Mouse (Mus musculus): ENCODE data around the gene Slitrk5. TPM values are rescaled to one million over a fixed set of nuclear protein-coding genes. Genes with fewer than 3 reads are reported as not detected.
A peak's percentile ranks its signal among the peaks of the same experiment; 100 is the strongest.

Gene Slitrk5
- 14.3 and 19.0 TPM in 2 replicates for polyA plus RNA-seq (2014; fragmentation: Nextera tagmentation; extraction: Ambion mirVana)

GRCm38 (mm10) chr14:111674664-111675147 lies at the start of gene Slitrk5:
TSS of gene Slitrk5 (plus strand) at chr14:111675097.
- WGBS, result under 1% methylated on average over 22 of the region's 22 CpGs
- peak within 1 kb of the TSS; percentile 97 for H3K27ac ChIP-seq (ENCODE audit: low read depth, low read length)
- DNase-seq (ENCODE audit: low spot score) (peak; percentile 94), ATAC-seq (peak; percentile 68)
- no peaks in the 10 kb centered on the region for H3K36me3 ChIP-seq (ENCODE audit: control insufficient read depth, insufficient read depth, low read length)
- peak within 1 kb of the TSS; percentile 73 for H3K4me3 ChIP-seq (ENCODE audit: low read depth, low read length)
- peak within 1 kb of the TSS; percentile 92 for H3K9ac ChIP-seq (ENCODE audit: low read length)
- 0 out of 2 replicates have a peak, but pooled peaks cover 3% of the 10 kb centered on the region for H3K27me3 ChIP-seq (replicated peaks; ENCODE audit: control insufficient read depth, insufficient read depth, low read length)
- H3K4me2 ChIP-seq (ENCODE audit: low read length), result peak within 1 kb of the TSS; percentile 62
- H3K9me3 ChIP-seq (replicated peaks; ENCODE audit: control insufficient read depth, low read length), result no peaks in the 10 kb centered on the region
- peaks cover 6% of the 10 kb centered on the region for H3K4me1 ChIP-seq (ENCODE audit: control insufficient read depth, insufficient read depth, low read length)

DNA sequence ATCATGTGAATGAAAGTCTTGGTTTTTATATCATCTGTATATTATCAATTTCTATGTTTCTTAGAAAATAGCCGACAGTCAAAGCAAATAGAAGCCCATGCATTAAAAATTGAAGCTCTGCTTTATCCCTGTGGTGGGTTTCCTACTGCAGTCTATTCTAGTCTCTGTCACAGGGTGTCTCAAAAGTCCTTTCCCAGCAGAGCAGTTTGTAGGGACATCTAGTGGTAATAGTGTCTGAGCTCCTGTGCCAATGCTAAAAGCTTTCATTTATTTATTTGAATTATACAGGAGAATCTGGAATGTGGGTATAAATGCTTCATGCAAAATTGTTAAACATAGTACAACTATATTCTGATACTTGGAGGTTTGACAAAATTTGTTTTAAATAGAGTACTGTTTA lies 2.0 kb upstream of the Slitrk5 start:
- peak; percentile 82 for DNase-seq (ENCODE audit: low spot score)
- H3K9me3 ChIP-seq (replicated peaks; ENCODE audit: control insufficient read depth, low read length), result no peaks in the 10 kb centered on the region
- H3K4me3 ChIP-seq (ENCODE audit: low read depth, low read length), result no peak overlapping the region
- no peaks in the 10 kb centered on the region for H3K36me3 ChIP-seq (ENCODE audit: control insufficient read depth, insufficient read depth, low read length)
- ATAC-seq, result no peak
- 48% methylated on average over 1 of the region's 1 CpGs for WGBS
- no peak overlapping the region for H3K27ac ChIP-seq (ENCODE audit: low read depth, low read length)
- no peak overlapping the region for H3K4me2 ChIP-seq (ENCODE audit: low read length)
- H3K27me3 ChIP-seq (replicated peaks; ENCODE audit: control insufficient read depth, insufficient read depth, low read length), result no peaks in the 10 kb centered on the region
- peaks cover 6% of the 10 kb centered on the region for H3K4me1 ChIP-seq (ENCODE audit: control insufficient read depth, insufficient read depth, low read length)
- H3K9ac ChIP-seq (ENCODE audit: low read length), result no peak overlapping the region

DNA sequence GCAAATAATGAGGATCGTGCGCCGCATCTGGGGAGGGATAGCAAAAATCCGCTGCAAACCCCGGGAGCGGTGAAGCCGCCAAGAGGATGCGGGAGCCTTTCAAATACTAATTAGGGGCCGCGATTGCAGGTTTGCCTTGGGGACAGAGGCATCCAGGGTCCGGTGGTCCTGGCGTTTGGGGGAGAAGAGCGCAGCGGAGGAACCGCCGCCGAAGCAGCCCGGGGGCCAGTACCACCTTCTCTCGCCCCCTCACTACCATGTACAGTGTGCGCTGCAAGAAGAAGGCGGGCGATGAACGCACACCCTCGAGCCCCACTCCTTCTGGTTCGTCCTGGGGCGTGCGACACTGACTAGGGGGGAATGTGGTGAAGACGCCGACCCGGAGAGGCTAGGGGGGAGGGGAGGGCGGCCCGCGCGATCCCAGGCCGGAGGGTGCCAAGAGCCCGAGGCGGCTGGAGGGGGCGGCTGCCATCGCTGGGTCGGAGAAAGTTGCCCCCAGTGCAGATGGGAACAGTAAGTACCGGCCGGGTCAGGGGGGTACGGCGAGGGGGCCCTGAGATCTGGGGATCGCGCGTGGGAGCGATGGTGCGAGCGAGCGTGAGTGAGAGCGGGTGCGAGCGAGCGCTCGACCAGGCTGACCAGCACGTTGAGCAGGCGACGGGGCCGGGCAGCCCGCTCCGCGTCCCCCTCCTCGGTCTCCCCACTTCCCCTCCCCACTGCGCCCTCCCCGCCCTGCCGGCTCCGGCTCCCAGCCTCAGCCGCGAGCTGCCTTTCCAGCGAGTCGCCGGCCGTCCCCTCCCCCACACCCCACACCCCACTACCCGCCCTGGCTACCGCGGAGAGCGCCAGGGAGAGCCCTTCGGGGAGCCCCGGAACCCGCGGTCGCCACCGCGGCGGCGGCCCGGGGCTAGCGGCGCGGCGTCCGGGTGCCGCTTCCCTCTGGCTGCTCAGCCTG lies 591 bp downstream of the Slitrk5 start:
- ATAC-seq (peak; percentile 75), DNase-seq (ENCODE audit: low spot score) (peak; percentile 71)
- peak overlapping the region; percentile 73 for H3K4me3 ChIP-seq (ENCODE audit: low read depth, low read length)
- under 1% methylated on average over 78 of the region's 94 CpGs for WGBS
- H3K36me3 ChIP-seq (ENCODE audit: control insufficient read depth, insufficient read depth, low read length), result no peaks in the 10 kb centered on the region
- H3K4me2 ChIP-seq (ENCODE audit: low read length), result peak overlapping the region; percentile 62
- peak overlapping the region; percentile 92 for H3K9ac ChIP-seq (ENCODE audit: low read length)
- H3K27me3 ChIP-seq (replicated peaks; ENCODE audit: control insufficient read depth, insufficient read depth, low read length), result 0 out of 2 replicates have a peak, but pooled peaks cover 3% of the 10 kb centered on the region
- H3K27ac ChIP-seq (ENCODE audit: low read depth, low read length), result peak overlapping the region; percentile 97
- no peaks in the 10 kb centered on the region for H3K9me3 ChIP-seq (replicated peaks; ENCODE audit: control insufficient read depth, low read length)
- peaks cover 6% of the 10 kb centered on the region for H3K4me1 ChIP-seq (ENCODE audit: control insufficient read depth, insufficient read depth, low read length)

DNA sequence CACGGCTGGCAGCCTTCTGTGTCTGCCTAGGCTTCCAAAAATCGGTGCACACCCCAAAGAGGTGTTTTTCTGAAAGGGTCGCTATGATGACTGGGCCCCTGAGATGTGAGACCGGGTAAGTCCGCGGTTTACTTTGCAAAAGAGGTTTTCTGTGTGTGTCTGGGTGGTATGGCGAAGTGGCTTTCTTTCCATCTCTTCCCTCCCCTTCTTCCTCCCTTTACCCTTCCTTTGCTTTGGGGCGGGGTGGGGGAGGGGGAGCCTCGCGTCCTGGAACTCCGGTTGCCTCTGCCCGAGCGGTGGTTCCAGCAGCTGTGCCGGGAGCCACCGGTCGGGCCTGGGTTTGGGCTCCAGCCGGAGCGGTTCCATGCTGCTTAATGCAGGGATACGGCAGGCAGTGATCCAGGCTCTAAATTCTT lies 1.3 kb downstream of the Slitrk5 start:
- peak; percentile 77 for DNase-seq (ENCODE audit: low spot score)
- Histone ChIP-seq H3K4me2 (ENCODE audit: low read length) (peak overlapping the region; percentile 62), H3K4me3 (ENCODE audit: low read depth, low read length) (peak overlapping the region; percentile 73), H3K9me3 (replicated peaks; ENCODE audit: control insufficient read depth, low read length) (no peaks in the 10 kb centered on the region), H3K4me1 (ENCODE audit: control insufficient read depth, insufficient read depth, low read length) (peaks cover 12% of the 10 kb centered on the region), H3K27me3 (replicated peaks; ENCODE audit: control insufficient read depth, insufficient read depth, low read length) (0 out of 2 replicates have a peak, but pooled peaks cover 3% of the 10 kb centered on the region), H3K9ac (ENCODE audit: low read length) (peak overlapping the region; percentile 92), H3K27ac (ENCODE audit: low read depth, low read length) (peak overlapping the region; percentile 97), H3K36me3 (ENCODE audit: control insufficient read depth, insufficient read depth, low read length) (no peaks in the 10 kb centered on the region)
- ATAC-seq, result peak; percentile 59
- 1% methylated on average over 19 of the region's 19 CpGs for WGBS

- H3K9me3 ChIP-seq (replicated peaks; ENCODE audit: control insufficient read depth, low read length), result no peaks in the 10 kb centered on the region
- ATAC-seq, result peak; percentile 18; the same call in 1 of the 2 replicates
Measured at GRCm38 (mm10) chr14:111676851-111677291, 2.0 kb downstream of the Slitrk5 start.

DNA sequence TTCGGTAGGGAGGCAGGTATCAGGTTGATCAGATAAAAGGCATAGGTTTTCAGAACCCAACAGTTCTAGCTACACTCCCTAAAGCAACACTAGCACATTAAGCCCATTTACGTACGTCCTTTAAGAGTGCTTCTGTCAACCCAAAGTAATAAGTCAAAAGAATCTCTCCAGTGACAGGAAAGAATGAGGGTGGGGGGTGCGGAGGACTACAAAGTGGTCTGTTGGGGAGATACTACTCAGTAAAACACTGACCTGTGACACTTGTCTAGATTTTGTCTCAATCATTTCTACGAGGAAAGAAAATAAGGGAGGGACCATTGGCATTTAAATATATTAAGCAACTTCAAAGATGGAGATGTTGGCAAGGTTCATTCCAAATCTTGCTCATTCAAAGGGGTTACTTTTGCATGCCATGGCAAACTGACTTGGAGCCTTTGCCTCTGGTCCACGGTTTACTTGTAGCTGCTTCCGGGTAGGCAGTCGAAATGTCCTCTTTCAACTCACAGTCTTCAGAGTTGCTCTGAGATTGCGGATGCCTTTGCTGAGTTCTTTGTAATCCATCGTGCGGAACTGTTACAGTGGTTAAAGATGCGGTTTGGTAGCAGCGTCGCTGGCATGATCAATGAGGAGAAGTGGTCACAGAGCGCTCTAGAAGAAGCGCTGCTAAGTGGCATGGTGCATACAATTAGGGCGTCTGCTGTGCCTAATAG lies 2.6 kb downstream of the Slitrk5 start:
- Histone ChIP-seq H3K4me2 (ENCODE audit: low read length) (peak overlapping the region; percentile 62), H3K4me3 (ENCODE audit: low read depth, low read length) (peak overlapping the region; percentile 73), H3K9ac (ENCODE audit: low read length) (peak overlapping the region; percentile 92), H3K4me1 (ENCODE audit: control insufficient read depth, insufficient read depth, low read length) (peaks cover 14% of the 10 kb centered on the region), H3K27me3 (replicated peaks; ENCODE audit: control insufficient read depth, insufficient read depth, low read length) (0 out of 2 replicates have a peak, but pooled peaks cover 3% of the 10 kb centered on the region), H3K9me3 (replicated peaks; ENCODE audit: control insufficient read depth, low read length) (no peaks in the 10 kb centered on the region), H3K36me3 (ENCODE audit: control insufficient read depth, insufficient read depth, low read length) (no peaks in the 10 kb centered on the region), H3K27ac (ENCODE audit: low read depth, low read length) (peak overlapping the region; percentile 97; the same call in 1 of the 2 replicates)
- 4% methylated on average over 17 of the region's 17 CpGs for WGBS
- DNase-seq (ENCODE audit: low spot score) (peak; percentile 44), ATAC-seq (no peak)

More at GRCm38 (mm10) chr14:111676851-111677291, 2.0 kb downstream of the Slitrk5 start:
- H3K4me2 ChIP-seq (ENCODE audit: low read length), result peak overlapping the region; percentile 62
- peak overlapping the region; percentile 97 for H3K27ac ChIP-seq (ENCODE audit: low read depth, low read length)
- H3K4me1 ChIP-seq (ENCODE audit: control insufficient read depth, insufficient read depth, low read length), result peaks cover 14% of the 10 kb centered on the region
- peak overlapping the region; percentile 92 for H3K9ac ChIP-seq (ENCODE audit: low read length)
- under 1% methylated on average over 18 of the region's 18 CpGs for WGBS
- 0 out of 2 replicates have a peak, but pooled peaks cover 3% of the 10 kb centered on the region for H3K27me3 ChIP-seq (replicated peaks; ENCODE audit: control insufficient read depth, insufficient read depth, low read length)
- peak overlapping the region; percentile 73 for H3K4me3 ChIP-seq (ENCODE audit: low read depth, low read length)
- no peaks in the 10 kb centered on the region for H3K36me3 ChIP-seq (ENCODE audit: control insufficient read depth, insufficient read depth, low read length)
- DNase-seq (ENCODE audit: low spot score), result peak; percentile 70

DNA sequence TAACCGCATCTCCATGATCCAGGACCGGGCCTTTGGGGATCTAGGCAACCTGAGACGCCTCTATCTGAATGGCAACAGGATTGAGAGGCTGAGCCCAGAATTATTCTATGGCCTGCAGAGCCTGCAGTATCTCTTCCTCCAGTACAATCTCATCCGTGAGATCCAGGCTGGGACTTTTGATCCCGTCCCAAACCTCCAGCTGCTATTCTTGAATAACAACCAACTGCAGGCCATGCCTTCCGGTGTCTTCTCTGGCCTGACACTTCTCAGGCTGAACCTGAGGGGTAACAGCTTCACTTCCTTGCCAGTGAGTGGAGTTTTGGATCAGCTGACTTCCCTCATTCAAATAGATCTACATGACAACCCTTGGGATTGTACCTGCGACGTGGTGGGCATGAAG lies 5.4 kb downstream of the Slitrk5 start:
- H3K27ac ChIP-seq (ENCODE audit: low read depth, low read length), result no peak overlapping the region
- H3K27me3 ChIP-seq (replicated peaks; ENCODE audit: control insufficient read depth, insufficient read depth, low read length), result 0 out of 2 replicates have a peak, but pooled peaks cover 3% of the 10 kb centered on the region
- ATAC-seq, result no peak
- H3K4me1 ChIP-seq (ENCODE audit: control insufficient read depth, insufficient read depth, low read length), result peaks cover 14% of the 10 kb centered on the region
- H3K4me3 ChIP-seq (ENCODE audit: low read depth, low read length), result no peak overlapping the region
- 81% methylated on average over 8 of the region's 8 CpGs for WGBS
- no peaks in the 10 kb centered on the region for H3K9me3 ChIP-seq (replicated peaks; ENCODE audit: control insufficient read depth, low read length)
- H3K36me3 ChIP-seq (ENCODE audit: control insufficient read depth, insufficient read depth, low read length), result no peaks in the 10 kb centered on the region
- DNase-seq (ENCODE audit: low spot score), result no peak
- H3K9ac ChIP-seq (ENCODE audit: low read length), result no peak overlapping the region
- no peak overlapping the region; the same call in 1 of the 2 replicates for H3K4me2 ChIP-seq (ENCODE audit: low read length)

GRCm38 (mm10) chr14:111681092-111681708 lies 6.3 kb downstream of the Slitrk5 start:
- Histone ChIP-seq H3K27me3 (replicated peaks; ENCODE audit: control insufficient read depth, insufficient read depth, low read length) (0 out of 2 replicates have a peak, but pooled peaks cover 3% of the 10 kb centered on the region), H3K4me1 (ENCODE audit: control insufficient read depth, insufficient read depth, low read length) (peaks cover 14% of the 10 kb centered on the region), H3K36me3 (ENCODE audit: control insufficient read depth, insufficient read depth, low read length) (no peaks in the 10 kb centered on the region), H3K4me2 (ENCODE audit: low read length) (peak overlapping the region; percentile 92), H3K4me3 (ENCODE audit: low read depth, low read length) (peak overlapping the region; percentile 46), H3K9ac (ENCODE audit: low read length) (peak overlapping the region; percentile 70), H3K27ac (ENCODE audit: low read depth, low read length) (no peak overlapping the region), H3K9me3 (replicated peaks; ENCODE audit: control insufficient read depth, low read length) (no peaks in the 10 kb centered on the region)
- DNase-seq (ENCODE audit: low spot score) (peak; percentile 62), ATAC-seq (peak; percentile 68)
- 2% methylated on average over 38 of the region's 38 CpGs for WGBS
